Mouse (Mus musculus) bone marrow macrophage, adult 2 months (primary cell): ENCODE measurements at regions not wholly inside any gene's neighbourhood (a gene's known extent, or its start where the extent isn't known, plus 50 kb on each side); places are given as distances from the start of the nearest gene placed in this dataset.

ENCODE experiments used
- CTCF ChIP-seq: IDR thresholded peaks from 2 replicates; pipeline ENCODE4 v1.5.1; 2012; ENCODE audit warnings: low read depth, mild to moderate bottlenecking, low read length, moderate library complexity
- POLR2A ChIP-seq: IDR thresholded peaks from 2 replicates; pipeline ENCODE4 v1.6.1; 2012; ENCODE audit warnings: mild to moderate bottlenecking, low read depth, low read length, borderline replicate concordance

DNA sequence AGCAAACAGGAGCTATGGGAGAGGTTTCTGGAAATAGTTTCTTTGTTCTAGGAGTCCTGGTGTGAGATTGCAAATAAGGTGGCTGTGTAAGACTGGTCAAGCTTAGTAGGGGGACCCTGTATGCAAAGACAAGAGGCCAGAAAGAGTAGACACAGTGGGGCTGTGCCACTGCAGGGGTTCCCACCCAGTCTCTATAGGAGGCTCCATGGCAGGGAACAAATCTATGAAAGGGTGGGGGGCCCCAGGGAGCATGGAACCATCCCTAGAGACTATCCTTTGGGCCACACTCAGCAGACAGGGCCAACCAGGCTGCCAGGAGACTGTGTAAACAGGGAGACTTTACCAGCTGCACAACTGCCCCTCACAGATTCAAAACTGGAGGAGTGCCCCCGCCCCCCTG is 222.6 kb upstream of the Mocs1 start:
- TF ChIP-seq CTCF (no peak), POLR2A (no peak)
